Mouse (Mus musculus): Measurements from ENCODE around the gene Aldh3b2. TPM values are rescaled to one million over a fixed set of nuclear protein-coding genes. Genes with fewer than 3 reads are reported as not detected.

The Aldh3b2 gene
- polyA plus RNA-seq, 1 experiment from 2014 or later: 0.36 TPM

DNA sequence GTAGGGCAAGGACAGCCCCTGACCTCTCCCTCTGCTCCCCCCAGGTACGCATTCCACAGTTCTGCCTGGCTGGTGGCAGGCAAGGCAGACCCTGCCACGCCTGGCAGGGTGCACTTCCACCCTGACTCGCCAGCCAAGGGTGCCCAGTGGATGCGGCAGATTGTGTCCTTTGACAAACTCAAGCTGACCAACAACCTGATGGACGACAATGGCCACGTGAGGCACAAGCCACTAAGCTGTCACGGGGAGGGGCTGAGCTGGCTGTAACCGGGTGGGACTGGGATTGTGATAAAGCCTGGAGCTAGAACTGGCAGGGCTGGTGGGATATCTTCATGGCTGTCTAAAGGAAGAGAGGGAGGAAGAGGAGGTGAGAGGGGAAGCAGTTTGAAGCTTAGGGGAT is 25.1 kb downstream of the Aldh3b2 start:
- 61% methylated on average over 8 of the region's 8 CpGs for WGBS
- Histone ChIP-seq H3K9me3 (replicated peaks; ENCODE audit: control insufficient read depth, low read length) (no peaks in the 10 kb centered on the region), H3K36me3 (ENCODE audit: control insufficient read depth, insufficient read depth, low read length) (no peaks in the 10 kb centered on the region), H3K4me2 (ENCODE audit: low read length) (no peak overlapping the region), H3K27me3 (replicated peaks; ENCODE audit: control insufficient read depth, insufficient read depth, low read length) (no peaks in the 10 kb centered on the region), H3K27ac (ENCODE audit: low read depth, low read length) (no peak overlapping the region), H3K4me3 (ENCODE audit: low read depth, low read length) (no peak overlapping the region), H3K9ac (ENCODE audit: low read length) (no peak overlapping the region), H3K4me1 (ENCODE audit: control insufficient read depth, insufficient read depth, low read length) (peaks cover 10% of the 10 kb centered on the region)
- no peak for ATAC-seq
- DNase-seq (ENCODE audit: low spot score): no peak

DNA sequence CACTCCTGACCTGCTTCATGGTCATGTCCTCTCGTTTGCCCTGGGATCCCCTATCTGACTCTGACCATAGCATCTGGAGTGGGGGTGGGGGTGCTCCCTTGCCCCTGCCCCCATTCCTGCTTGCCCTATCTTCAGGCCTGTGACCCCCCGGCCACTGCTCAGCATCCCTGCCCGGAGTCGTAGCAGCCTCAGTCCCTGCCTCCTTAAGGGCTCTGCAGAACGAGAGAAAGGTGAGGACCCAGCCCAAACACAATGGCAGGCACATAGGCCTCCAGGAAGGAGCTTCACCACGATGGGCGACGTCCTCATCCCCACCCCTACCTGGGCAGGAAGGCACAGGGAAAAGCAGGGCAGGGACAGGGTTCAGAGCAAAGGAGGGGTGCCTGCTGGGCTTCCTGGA is 26.2 kb downstream of the Aldh3b2 start:
- H3K4me2 ChIP-seq (ENCODE audit: low read length): no peak overlapping the region
- no peak overlapping the region for H3K9ac ChIP-seq (ENCODE audit: low read length)
- H3K36me3 ChIP-seq (ENCODE audit: control insufficient read depth, insufficient read depth, low read length): no peaks in the 10 kb centered on the region
- ATAC-seq: no peak
- 84% methylated on average over 8 of the region's 8 CpGs for WGBS
- H3K4me1 ChIP-seq (ENCODE audit: control insufficient read depth, insufficient read depth, low read length): peaks cover 10% of the 10 kb centered on the region
- H3K27ac ChIP-seq (ENCODE audit: low read depth, low read length): no peak overlapping the region
- H3K9me3 ChIP-seq (replicated peaks; ENCODE audit: control insufficient read depth, low read length): no peaks in the 10 kb centered on the region
- no peak for DNase-seq (ENCODE audit: low spot score)
- H3K27me3 ChIP-seq (replicated peaks; ENCODE audit: control insufficient read depth, insufficient read depth, low read length): no peaks in the 10 kb centered on the region
- H3K4me3 ChIP-seq (ENCODE audit: low read depth, low read length): no peak overlapping the region

DNA sequence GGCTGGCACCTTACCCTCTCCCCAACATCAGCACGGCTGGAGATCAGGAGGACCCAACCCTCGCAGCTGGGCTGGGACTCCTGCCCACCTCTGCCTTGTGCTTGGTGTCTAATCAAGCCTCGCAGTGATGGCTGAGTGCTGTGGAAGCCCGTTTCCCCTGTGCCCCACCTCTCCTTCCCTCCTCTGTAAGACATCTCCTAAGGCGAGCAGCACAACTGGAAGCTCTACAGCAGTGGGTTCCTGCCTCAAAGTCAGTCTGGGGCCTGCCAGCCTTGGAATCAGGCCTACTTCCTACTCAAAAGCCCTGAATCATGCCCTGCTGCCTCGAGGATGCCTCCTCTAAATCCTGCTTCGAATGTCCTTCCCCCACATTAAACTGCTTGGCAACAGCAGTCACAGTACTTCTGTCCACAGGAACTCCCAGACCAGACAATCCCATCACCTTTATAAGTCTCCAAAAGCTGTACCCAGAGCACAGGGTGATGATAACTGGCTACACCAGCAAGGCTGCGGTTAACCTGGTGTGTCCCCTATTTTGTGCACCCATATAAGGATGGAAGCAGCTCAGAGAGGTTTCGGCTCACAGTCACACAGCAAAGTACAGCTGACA is 27.1 kb downstream of the Aldh3b2 start:
- H3K4me2 ChIP-seq (ENCODE audit: low read length): peak overlapping the region; percentile 91
- DNase-seq (ENCODE audit: low spot score) (no peak), ATAC-seq (no peak)
- H3K27me3 ChIP-seq (replicated peaks; ENCODE audit: control insufficient read depth, insufficient read depth, low read length): no peaks in the 10 kb centered on the region
- WGBS: 87% methylated on average over 9 of the region's 9 CpGs
- H3K27ac ChIP-seq (ENCODE audit: low read depth, low read length): no peak overlapping the region
- no peak overlapping the region; the same call in 1 of the 2 replicates for H3K4me3 ChIP-seq (ENCODE audit: low read depth, low read length)
- peaks cover 10% of the 10 kb centered on the region for H3K4me1 ChIP-seq (ENCODE audit: control insufficient read depth, insufficient read depth, low read length)
- no peaks in the 10 kb centered on the region for H3K36me3 ChIP-seq (ENCODE audit: control insufficient read depth, insufficient read depth, low read length)
- H3K9me3 ChIP-seq (replicated peaks; ENCODE audit: control insufficient read depth, low read length): no peaks in the 10 kb centered on the region
- H3K9ac ChIP-seq (ENCODE audit: low read length): no peak overlapping the region; the same call in 1 of the 2 replicates

DNA sequence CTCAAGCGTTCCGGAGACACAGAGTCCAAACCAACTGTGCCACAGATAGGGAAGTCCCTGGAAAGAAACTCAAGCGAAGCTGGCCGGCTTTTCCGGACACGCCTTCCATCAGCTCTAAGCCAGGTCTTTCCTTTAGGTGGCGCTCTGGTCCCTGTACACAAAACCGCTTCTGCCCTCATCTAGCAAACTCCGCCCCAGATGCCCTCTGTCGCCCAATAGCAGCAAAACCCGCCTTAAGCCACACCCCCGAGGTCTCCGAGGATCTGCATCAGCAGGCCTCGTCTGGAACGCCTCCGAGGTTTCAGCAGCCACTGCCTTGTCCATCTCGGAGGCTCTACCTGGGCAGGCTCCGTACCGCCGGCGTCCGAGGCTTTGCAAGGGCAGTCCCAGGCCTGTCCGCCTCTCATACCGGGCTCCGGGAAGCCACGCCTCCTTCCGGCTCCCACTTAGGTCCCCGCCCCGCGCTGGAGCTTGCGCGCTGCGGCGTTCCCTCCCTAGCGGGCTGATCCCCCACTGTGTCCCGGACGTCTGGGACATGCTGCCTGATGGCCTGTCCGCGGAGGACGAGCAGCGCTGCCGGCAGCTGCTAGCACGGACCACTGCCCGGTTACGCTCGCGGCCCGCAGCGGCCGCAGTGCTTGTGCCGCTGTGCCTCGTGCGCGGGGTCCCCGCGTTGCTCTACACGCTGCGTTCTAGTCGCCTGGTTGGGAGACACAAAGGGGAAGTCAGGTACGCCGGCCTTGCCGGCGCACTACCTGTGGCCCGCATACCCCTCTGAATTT is 28.2 kb downstream of the Aldh3b2 start, which contains the start of the genes Nudt8 and Gm49405:
TSS of gene Nudt8 (plus strand) at position 462 of the 782 bp plus-strand sequence.
TSS of gene Gm49405 (plus strand) at position 508 of the 782 bp plus-strand sequence.
- Histone ChIP-seq H3K9ac (ENCODE audit: low read length) (peak within 1 kb of the TSS; percentile 91), H3K4me1 (ENCODE audit: control insufficient read depth, insufficient read depth, low read length) (peaks cover 10% of the 10 kb centered on the region), H3K27ac (ENCODE audit: low read depth, low read length) (peak within 1 kb of the TSS; percentile 96), H3K36me3 (ENCODE audit: control insufficient read depth, insufficient read depth, low read length) (peaks cover 3% of the 10 kb centered on the region; the same call in 1 of the 2 replicates), H3K4me2 (ENCODE audit: low read length) (peak within 1 kb of the TSS; percentile 91), H3K27me3 (replicated peaks; ENCODE audit: control insufficient read depth, insufficient read depth, low read length) (no peaks in the 10 kb centered on the region), H3K9me3 (replicated peaks; ENCODE audit: control insufficient read depth, low read length) (no peaks in the 10 kb centered on the region), H3K4me3 (ENCODE audit: low read depth, low read length) (peak within 1 kb of the TSS; percentile 74)
- DNase-seq (ENCODE audit: low spot score): peak; percentile 98
- under 1% methylated on average over 64 of the region's 64 CpGs for WGBS
- ATAC-seq: peak; percentile 94

DNA sequence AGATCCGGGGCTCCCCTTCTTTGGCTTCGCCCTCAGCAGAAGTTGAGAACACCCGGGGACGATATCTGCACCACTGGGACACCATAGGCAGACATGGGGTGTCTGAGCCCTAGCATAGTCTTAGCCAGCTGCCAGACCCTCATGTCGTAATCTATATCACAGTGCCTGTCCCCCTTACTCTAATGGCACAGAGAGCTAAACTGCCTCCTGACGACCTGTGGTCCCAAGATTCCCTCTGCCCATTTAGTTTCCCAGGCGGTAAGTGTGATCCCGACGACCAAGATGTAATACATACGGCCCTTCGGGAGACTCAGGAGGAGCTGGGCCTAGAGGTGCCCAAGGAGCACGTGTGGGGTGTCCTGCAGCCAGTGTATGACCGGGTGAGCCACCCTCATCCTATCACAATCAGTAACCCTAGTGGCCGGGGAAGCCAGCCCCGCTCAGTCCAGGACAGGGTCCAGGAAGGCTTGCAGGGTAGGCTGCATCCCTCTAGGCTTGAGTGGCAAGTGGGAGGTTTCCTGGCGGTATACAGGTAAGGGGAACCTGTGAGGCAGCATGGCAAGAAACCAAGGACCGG is 28.9 kb downstream of the Aldh3b2 start:
- Histone ChIP-seq H3K4me3 (ENCODE audit: low read depth, low read length) (peak overlapping the region; percentile 74), H3K27ac (ENCODE audit: low read depth, low read length) (peak overlapping the region; percentile 96), H3K9ac (ENCODE audit: low read length) (peak overlapping the region; percentile 91), H3K4me1 (ENCODE audit: control insufficient read depth, insufficient read depth, low read length) (peaks cover 10% of the 10 kb centered on the region), H3K27me3 (replicated peaks; ENCODE audit: control insufficient read depth, insufficient read depth, low read length) (no peaks in the 10 kb centered on the region), H3K36me3 (ENCODE audit: control insufficient read depth, insufficient read depth, low read length) (peaks cover 8% of the 10 kb centered on the region), H3K4me2 (ENCODE audit: low read length) (peak overlapping the region; percentile 91), H3K9me3 (replicated peaks; ENCODE audit: control insufficient read depth, low read length) (no peaks in the 10 kb centered on the region)
- ATAC-seq (peak; percentile 7), DNase-seq (ENCODE audit: low spot score) (no peak)
- 18% methylated on average over 17 of the region's 17 CpGs for WGBS

DNA sequence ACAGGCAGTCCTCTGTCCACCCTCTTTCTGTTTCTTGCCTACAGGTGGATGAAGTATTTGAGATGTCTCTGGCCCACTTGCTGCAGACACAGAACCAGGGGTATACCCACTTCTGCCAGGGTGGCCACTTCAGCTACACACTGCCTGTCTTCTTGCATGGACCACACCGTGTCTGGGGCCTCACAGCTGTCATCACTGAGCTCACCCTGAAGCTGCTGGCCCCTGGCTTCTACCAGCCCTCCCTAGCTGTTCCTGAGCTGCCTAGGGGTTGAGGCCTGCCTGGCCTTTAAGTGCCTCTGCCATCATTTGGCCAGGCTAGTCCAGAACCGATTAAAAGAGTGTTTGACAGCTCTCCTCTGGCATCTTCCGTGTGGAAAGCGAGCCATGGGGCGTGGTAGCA is 29.6 kb downstream of the Aldh3b2 start:
- Histone ChIP-seq H3K9me3 (replicated peaks; ENCODE audit: control insufficient read depth, low read length) (no peaks in the 10 kb centered on the region), H3K9ac (ENCODE audit: low read length) (peak overlapping the region; percentile 91; the same call in 1 of the 2 replicates), H3K27me3 (replicated peaks; ENCODE audit: control insufficient read depth, insufficient read depth, low read length) (no peaks in the 10 kb centered on the region), H3K27ac (ENCODE audit: low read depth, low read length) (no peak overlapping the region), H3K36me3 (ENCODE audit: control insufficient read depth, insufficient read depth, low read length) (peaks cover 16% of the 10 kb centered on the region), H3K4me1 (ENCODE audit: control insufficient read depth, insufficient read depth, low read length) (peaks cover 10% of the 10 kb centered on the region), H3K4me2 (ENCODE audit: low read length) (peak overlapping the region; percentile 91; the same call in 1 of the 2 replicates), H3K4me3 (ENCODE audit: low read depth, low read length) (0 out of 2 replicates have a peak overlapping the region, but pooled peaks have one; percentile 74)
- no peak for DNase-seq (ENCODE audit: low spot score)
- 96% methylated on average over 5 of the region's 5 CpGs for WGBS
- ATAC-seq: no peak

DNA sequence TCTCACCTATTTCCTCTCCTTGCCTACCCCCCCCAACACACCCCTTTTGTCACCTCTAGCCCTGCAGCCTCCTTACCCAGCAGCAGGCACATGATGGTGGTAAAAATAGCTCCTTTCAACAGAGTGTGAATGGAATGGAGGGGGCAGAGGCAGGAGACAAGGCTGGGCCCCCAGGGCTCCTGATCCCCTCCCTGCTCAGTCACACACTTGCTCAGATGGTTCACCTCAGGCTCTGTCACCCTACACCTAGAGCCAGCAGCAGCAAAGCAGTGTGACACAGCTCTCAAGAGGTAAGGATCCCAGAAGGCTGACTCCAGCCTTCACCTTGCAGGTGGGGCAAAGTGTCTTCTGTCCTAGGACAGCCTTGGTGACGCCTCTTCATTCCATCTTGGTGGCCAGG is 31.0 kb downstream of the Aldh3b2 start, which contains the start of gene Doc2g:
TSS of gene Doc2g (plus strand) at position 202 of the 400 bp plus-strand sequence.
- Histone ChIP-seq H3K4me1 (ENCODE audit: control insufficient read depth, insufficient read depth, low read length) (peaks cover 10% of the 10 kb centered on the region), H3K36me3 (ENCODE audit: control insufficient read depth, insufficient read depth, low read length) (peaks cover 29% of the 10 kb centered on the region), H3K4me3 (ENCODE audit: low read depth, low read length) (no peak within 1 kb of the TSS), H3K27ac (ENCODE audit: low read depth, low read length) (no peak within 1 kb of the TSS), H3K27me3 (replicated peaks; ENCODE audit: control insufficient read depth, insufficient read depth, low read length) (no peaks in the 10 kb centered on the region), H3K4me2 (ENCODE audit: low read length) (no peak within 1 kb of the TSS), H3K9ac (ENCODE audit: low read length) (no peak within 1 kb of the TSS), H3K9me3 (replicated peaks; ENCODE audit: control insufficient read depth, low read length) (no peaks in the 10 kb centered on the region)
- 90% methylated on average over 1 of the region's 1 CpGs for WGBS
- no peak for DNase-seq (ENCODE audit: low spot score)
- no peak for ATAC-seq

DNA sequence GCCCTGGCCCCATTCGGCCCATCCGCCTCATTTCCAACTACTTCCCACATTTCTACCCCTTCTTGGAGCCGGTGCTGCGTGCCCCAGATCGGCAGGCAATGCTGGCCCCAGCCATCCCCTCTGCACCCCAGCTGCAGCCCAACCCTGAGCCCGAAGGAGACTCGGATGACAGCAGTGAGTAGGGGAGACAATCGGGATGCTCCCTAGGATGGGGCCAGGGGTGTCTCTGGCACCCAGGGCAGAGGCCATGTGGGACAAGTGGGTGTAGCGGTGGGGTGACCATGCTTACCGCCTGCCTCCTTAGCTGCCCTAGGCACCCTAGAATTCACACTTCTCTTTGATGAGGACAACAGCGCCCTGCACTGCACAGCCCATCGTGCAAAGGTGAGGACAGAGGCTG is 31.5 kb downstream of the Aldh3b2 start:
- H3K9me3 ChIP-seq (replicated peaks; ENCODE audit: control insufficient read depth, low read length): no peaks in the 10 kb centered on the region
- no peak overlapping the region for H3K4me2 ChIP-seq (ENCODE audit: low read length)
- H3K4me1 ChIP-seq (ENCODE audit: control insufficient read depth, insufficient read depth, low read length): peaks cover 10% of the 10 kb centered on the region
- no peak overlapping the region for H3K27ac ChIP-seq (ENCODE audit: low read depth, low read length)
- no peaks in the 10 kb centered on the region for H3K27me3 ChIP-seq (replicated peaks; ENCODE audit: control insufficient read depth, insufficient read depth, low read length)
- no peak for DNase-seq (ENCODE audit: low spot score)
- 80% methylated on average over 12 of the region's 12 CpGs for whole genome bisulfite sequencing
- no peak for ATAC-seq
- no peak overlapping the region for H3K4me3 ChIP-seq (ENCODE audit: low read depth, low read length)
- H3K9ac ChIP-seq (ENCODE audit: low read length): no peak overlapping the region
- H3K36me3 ChIP-seq (ENCODE audit: control insufficient read depth, insufficient read depth, low read length): peaks cover 34% of the 10 kb centered on the region

All from forebrain, embryonic 14.5 days (tissue).